Comparison of ENCODE assay signal across 14 mouse cellular contexts in genomic region chr4:117837271-117837670, GRCm38 (mm10). TPM values are rescaled to one million over a fixed set of nuclear protein-coding genes. Genes with fewer than 3 reads are reported as not detected.
DNase-seq lines count a peak whose midpoint lies in the region; ATAC-seq and TF ChIP-seq lines count a peak whose summit lies in the region.
"Had no signal": no experiment of that assay in that cellular context is flagged by ENCODE, and none has a peak within 500 bp of the region (broad histone marks: within the 10 kb centered on the region; RNA-seq: fewer than 3 reads in every experiment).

No protein-coding gene starts in this region.

- peaks cover 3% of the 10 kb centered on the region; the same call in 1 of the 2 replicates for H3K27me3 ChIP-seq in heart, embryonic 11.5 days (ENCODE audit: control insufficient read depth, insufficient read depth, low read length)
- peaks cover 18% of the 10 kb centered on the region for H3K27me3 ChIP-seq in embryonic facial prominence, embryonic 10.5 days (replicated peaks; ENCODE audit: low read depth, poor library complexity, severe bottlenecking)
- no peaks in the 10 kb centered on the region for H3K27me3 ChIP-seq in hindbrain, embryonic 15.5 days
- H3K27me3 ChIP-seq in liver, postnatal 0 days (ENCODE audit: insufficient read depth, low read length), result no peaks in the 10 kb centered on the region; the same call in 1 of the 2 replicates
- H3K27me3 ChIP-seq: limb, embryonic 15.5 days; Patski had no signal

- H3K36me3 ChIP-seq in heart, embryonic 11.5 days (ENCODE audit: control insufficient read depth, insufficient read depth, low read length), result no peaks in the 10 kb centered on the region
- H3K36me3 ChIP-seq in embryonic facial prominence, embryonic 10.5 days (replicated peaks), result no peaks in the 10 kb centered on the region
- H3K36me3 ChIP-seq in hindbrain, embryonic 15.5 days, result no peaks in the 10 kb centered on the region
- peaks cover 23% of the 10 kb centered on the region for H3K36me3 ChIP-seq in liver, postnatal 0 days (replicated peaks; ENCODE audit: insufficient read depth, low read length)

- TF ChIP-seq CTCF in liver, postnatal 0 days (IDR thresholded peaks at IDR 0.05; ENCODE audit: low read depth), result no peak

- no peaks in the 10 kb centered on the region for H3K9me3 ChIP-seq in heart, embryonic 11.5 days (replicated peaks; ENCODE audit: control insufficient read depth, low read length)
- no peaks in the 10 kb centered on the region for H3K9me3 ChIP-seq in embryonic facial prominence, embryonic 10.5 days
- no peaks in the 10 kb centered on the region for H3K9me3 ChIP-seq in hindbrain, embryonic 15.5 days
- H3K9me3 ChIP-seq in liver, postnatal 0 days (ENCODE audit: low read length), result no peaks in the 10 kb centered on the region
- H3K9me3 ChIP-seq: limb, embryonic 15.5 days had no signal

- H3K27ac ChIP-seq in heart, embryonic 11.5 days (ENCODE audit: low read depth, low read length), result no peak overlapping the region
- H3K27ac ChIP-seq in embryonic facial prominence, embryonic 10.5 days (replicated peaks), result 0 out of 2 replicates have a peak overlapping the region, but pooled peaks have one; percentile 91
- H3K27ac ChIP-seq in hindbrain, embryonic 15.5 days (replicated peaks), result no peak overlapping the region
- no peak overlapping the region for H3K27ac ChIP-seq in liver, postnatal 0 days (ENCODE audit: low read depth)
- H3K27ac ChIP-seq: limb, embryonic 15.5 days had no signal

- no peak for ATAC-seq in heart, embryonic 11.5 days (replicated peaks; ENCODE audit: insufficient number of reproducible peaks, low FRiP score, low TSS enrichment)
- ATAC-seq in hindbrain, embryonic 15.5 days (ENCODE audit: low FRiP score, low read depth), result no peak
- ATAC-seq in liver, postnatal 0 days, result no peak

- no peak for DNase-seq in heart, adult 18-20 months
- no peak for DNase-seq in embryonic facial prominence, embryonic 10.5 days (ENCODE audit: low spot score)
- no peak for DNase-seq in liver, postnatal 0 days
- no peak for DNase-seq in B cell, adult 2 months
- DNase-seq in embryo, embryonic 9.5 days (ENCODE audit: extremely low spot score), result no peak
- DNase-seq: adrenal gland, postnatal 10 days; kidney, adult 9 months; layer of hippocampus, adult 9-11 months; spleen, adult 18-20 months; thymus, adult 2 months had no signal

- H3K4me2 ChIP-seq in heart, embryonic 11.5 days, result peak overlapping the region; percentile 96
- H3K4me2 ChIP-seq in hindbrain, embryonic 15.5 days, result peak overlapping the region; percentile 85; the same call in 1 of the 2 replicates
- peak overlapping the region; percentile 93 for H3K4me2 ChIP-seq in liver, postnatal 0 days (ENCODE audit: low read depth, low read length)

- H3K4me1 ChIP-seq in heart, embryonic 11.5 days (ENCODE audit: control insufficient read depth, insufficient read depth, low read length), result peaks cover 3% of the 10 kb centered on the region; the same call in 1 of the 2 replicates
- H3K4me1 ChIP-seq in embryonic facial prominence, embryonic 10.5 days, result peaks cover 27% of the 10 kb centered on the region
- peaks cover 15% of the 10 kb centered on the region for H3K4me1 ChIP-seq in hindbrain, embryonic 15.5 days (replicated peaks)
- H3K4me1 ChIP-seq in liver, postnatal 0 days (ENCODE audit: insufficient read depth), result peaks cover 26% of the 10 kb centered on the region

- WGBS in heart, embryonic 11.5 days (ENCODE audit: insufficient replicate concordance), result 64% methylated on average over 4 of the region's 4 CpGs
- 66% methylated on average over 4 of the region's 4 CpGs for WGBS in embryonic facial prominence, embryonic 10.5 days
- 66% methylated on average over 4 of the region's 4 CpGs for WGBS in hindbrain, embryonic 15.5 days
- WGBS in liver, postnatal 0 days (ENCODE audit: insufficient replicate concordance), result 72% methylated on average over 4 of the region's 4 CpGs

- no peak for TF ChIP-seq EP300 in liver, postnatal 0 days (IDR thresholded peaks at IDR 0.05; ENCODE audit: low read depth)

- peak overlapping the region; percentile 82; the same call in 1 of the 2 replicates for H3K9ac ChIP-seq in heart, embryonic 11.5 days (ENCODE audit: low read depth, low read length)
- no peak overlapping the region for H3K9ac ChIP-seq in hindbrain, embryonic 15.5 days
- peak overlapping the region; percentile 85; the same call in 1 of the 2 replicates for H3K9ac ChIP-seq in liver, postnatal 0 days (replicated peaks)

- H3K4me3 ChIP-seq in heart, embryonic 11.5 days (ENCODE audit: low read depth, low read length), result peak overlapping the region; percentile 76
- peak overlapping the region; percentile 85; the same call in 1 of the 2 replicates for H3K4me3 ChIP-seq in embryonic facial prominence, embryonic 10.5 days
- H3K4me3 ChIP-seq in hindbrain, embryonic 15.5 days, result no peak overlapping the region
- H3K4me3 ChIP-seq in liver, postnatal 0 days (ENCODE audit: low read depth, low read length), result peak overlapping the region; percentile 80

RNA-seq across cellular contexts. Expression of gene Slc6a9, which starts 3.0 kb away (rescaled TPM):
- 8.7 and 15.2 TPM in 2 replicates for polyA plus RNA-seq in heart, embryonic 11.5 days (2014; fragmentation: Nextera tagmentation; extraction: Ambion mirVana)
- 1 to 10 TPM; 1.7 to 2.1 TPM for total RNA-seq in heart, adult 18-20 months (2021)
- polyA plus RNA-seq in embryonic facial prominence, embryonic 10.5 days (2016; fragmentation: Nextera tagmentation; extraction: Ambion mirVana), result 8.2 and 10.2 TPM in 2 replicates
- polyA plus RNA-seq in hindbrain, embryonic 15.5 days (2015; fragmentation: Nextera tagmentation; extraction: Ambion mirVana), result 45.8 and 48.1 TPM in 2 replicates
- 16.0 and 19.5 TPM in 2 replicates for polyA plus RNA-seq in liver, postnatal 0 days (2015; fragmentation: Nextera tagmentation; extraction: Ambion mirVana)

RNA-seq across cellular contexts. Expression of gene Ccdc24, which starts 35.1 kb away (rescaled TPM):
- 0.56 and 0.90 TPM in 2 replicates for polyA plus RNA-seq in heart, embryonic 11.5 days (2014; fragmentation: Nextera tagmentation; extraction: Ambion mirVana)
- total RNA-seq in heart, adult 18-20 months (2021), result under 1 TPM; 0.30 to 0.64 TPM
- polyA plus RNA-seq in embryonic facial prominence, embryonic 10.5 days (2016; fragmentation: Nextera tagmentation; extraction: Ambion mirVana), result 1.4 and 1.7 TPM in 2 replicates
- polyA plus RNA-seq in hindbrain, embryonic 15.5 days (2015; fragmentation: Nextera tagmentation; extraction: Ambion mirVana), result 2.5 and 3.3 TPM in 2 replicates
- polyA plus RNA-seq in liver, postnatal 0 days (2015; fragmentation: Nextera tagmentation; extraction: Ambion mirVana), result 0.15 and 0.34 TPM in 2 replicates

RNA-seq across cellular contexts. Expression of gene B4galt2, which starts 46.0 kb away (rescaled TPM):
- 13.8 and 14.1 TPM in 2 replicates for polyA plus RNA-seq in heart, embryonic 11.5 days (2014; fragmentation: Nextera tagmentation; extraction: Ambion mirVana)
- total RNA-seq in heart, adult 18-20 months (2021), result 1 to 10 TPM; 4.0 to 4.4 TPM
- polyA plus RNA-seq in embryonic facial prominence, embryonic 10.5 days (2016; fragmentation: Nextera tagmentation; extraction: Ambion mirVana), result 24.7 and 27.2 TPM in 2 replicates
- 56.5 and 69.5 TPM in 2 replicates for polyA plus RNA-seq in hindbrain, embryonic 15.5 days (2015; fragmentation: Nextera tagmentation; extraction: Ambion mirVana)
- 0.63 and 0.67 TPM in 2 replicates for polyA plus RNA-seq in liver, postnatal 0 days (2015; fragmentation: Nextera tagmentation; extraction: Ambion mirVana)

RNA-seq across cellular contexts. Expression of gene Atp6v0b, which starts 49.9 kb away (rescaled TPM):
- 194 and 197 TPM in 2 replicates for polyA plus RNA-seq in heart, embryonic 11.5 days (2014; fragmentation: Nextera tagmentation; extraction: Ambion mirVana)
- total RNA-seq in heart, adult 18-20 months (2021), result 100 to 1,000 TPM in 1 of 2 experiments, 10 to 100 TPM in 1; 96.3 to 121 TPM
- polyA plus RNA-seq in embryonic facial prominence, embryonic 10.5 days (2016; fragmentation: Nextera tagmentation; extraction: Ambion mirVana), result 157 and 162 TPM in 2 replicates
- 570 and 601 TPM in 2 replicates for polyA plus RNA-seq in hindbrain, embryonic 15.5 days (2015; fragmentation: Nextera tagmentation; extraction: Ambion mirVana)
- polyA plus RNA-seq in liver, postnatal 0 days (2015; fragmentation: Nextera tagmentation; extraction: Ambion mirVana), result 149 and 164 TPM in 2 replicates

RNA-seq across cellular contexts. Expression of gene Dph2, which starts 54.6 kb away (rescaled TPM):
- 12.7 and 14.2 TPM in 2 replicates for polyA plus RNA-seq in heart, embryonic 11.5 days (2014; fragmentation: Nextera tagmentation; extraction: Ambion mirVana)
- total RNA-seq in heart, adult 18-20 months (2021), result 1 to 10 TPM; 3.8 TPM
- 24.8 and 26.6 TPM in 2 replicates for polyA plus RNA-seq in embryonic facial prominence, embryonic 10.5 days (2016; fragmentation: Nextera tagmentation; extraction: Ambion mirVana)
- polyA plus RNA-seq in hindbrain, embryonic 15.5 days (2015; fragmentation: Nextera tagmentation; extraction: Ambion mirVana), result 21.8 and 23.6 TPM in 2 replicates
- polyA plus RNA-seq in liver, postnatal 0 days (2015; fragmentation: Nextera tagmentation; extraction: Ambion mirVana), result 3.5 and 4.5 TPM in 2 replicates
